Comparison of ENCODE assay signal across 8 mouse cellular contexts in the genomic region with DNA sequence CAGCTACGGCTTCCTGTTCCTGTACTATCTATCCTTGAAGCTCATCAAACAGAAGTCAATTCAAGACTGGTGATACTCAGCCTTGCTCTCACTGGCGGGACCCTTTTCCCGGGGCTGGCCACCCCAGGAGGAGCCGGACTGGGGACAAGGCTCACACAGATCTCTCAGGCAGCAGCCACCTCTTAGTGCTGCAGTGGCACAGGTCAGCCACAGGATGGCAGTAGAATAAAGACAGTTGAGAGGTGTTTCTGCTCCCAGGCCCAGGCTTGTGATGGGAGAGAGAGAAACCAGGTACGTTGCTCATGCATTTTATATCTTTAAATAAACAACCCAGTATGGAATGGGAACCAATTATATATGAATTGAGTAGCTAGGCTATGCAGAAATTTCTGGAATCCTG. TPM values are rescaled to one million over a fixed set of nuclear protein-coding genes. Genes with fewer than 3 reads are reported as not detected.
DNase-seq lines count a peak whose midpoint lies in the region; ATAC-seq and TF ChIP-seq lines count a peak whose summit lies in the region.

No protein-coding gene starts in this region.

- peaks cover 13% of the 10 kb centered on the region; the same call in 1 of the 2 replicates for H3K36me3 ChIP-seq in liver, adult 2 months (ENCODE audit: control insufficient read depth, insufficient read depth, low read length)
- H3K36me3 ChIP-seq in liver, embryonic 11.5 days (ENCODE audit: control insufficient read depth, insufficient read depth, low read length), result peaks cover under 1% of the 10 kb centered on the region; the same call in 1 of the 2 replicates
- 0 out of 2 replicates have a peak, but pooled peaks cover 2% of the 10 kb centered on the region for H3K36me3 ChIP-seq in forebrain, embryonic 10.5 days (replicated peaks)
- no peaks in the 10 kb centered on the region for H3K36me3 ChIP-seq in intestine, embryonic 15.5 days

- H3K4me2 ChIP-seq in liver, embryonic 11.5 days, result no peak overlapping the region
- H3K4me2 ChIP-seq in intestine, embryonic 15.5 days (replicated peaks), result no peak overlapping the region

- no peaks in the 10 kb centered on the region for H3K27me3 ChIP-seq in liver, adult 2 months (ENCODE audit: control insufficient read depth, insufficient read depth, low read length)
- no peaks in the 10 kb centered on the region for H3K27me3 ChIP-seq in liver, embryonic 11.5 days (replicated peaks; ENCODE audit: control insufficient read depth, insufficient read depth, low read length)
- no peaks in the 10 kb centered on the region for H3K27me3 ChIP-seq in forebrain, embryonic 10.5 days (ENCODE audit: poor library complexity, severe bottlenecking)
- no peaks in the 10 kb centered on the region for H3K27me3 ChIP-seq in intestine, embryonic 15.5 days (replicated peaks)

- no peak for ATAC-seq in liver, embryonic 11.5 days (replicated peaks; ENCODE audit: low FRiP score)
- ATAC-seq in intestine, embryonic 15.5 days, result peak; percentile 70

- WGBS in liver, adult 2 months, result 34% methylated on average over 5 of the region's 5 CpGs
- WGBS in liver, embryonic 11.5 days, result 33% methylated on average over 5 of the region's 5 CpGs
- 36% methylated on average over 5 of the region's 5 CpGs for WGBS in forebrain, embryonic 10.5 days
- WGBS in intestine, embryonic 15.5 days, result 26% methylated on average over 5 of the region's 5 CpGs

- peak; percentile 53 for DNase-seq in liver, adult 2 months (ENCODE audit: extremely low read depth, low read depth, low spot score)
- DNase-seq in liver, embryonic 11.5 days (ENCODE audit: low spot score), result no peak
- DNase-seq in c-Kit-negative CD71-positive TER-119-positive erythroid progenitor cells, embryonic 14.5 days (ENCODE audit: low read depth, low spot score), result peak; percentile 39
- DNase-seq in forebrain, embryonic 10.5 days (ENCODE audit: extremely low spot score, low spot score), result peak; percentile 60
- DNase-seq in left cerebral cortex, postnatal 25 days (ENCODE audit: low spot score in 2 of 2), result peak; percentile 70 to 80
- peak; percentile 5 to 8 for DNase-seq in natural killer cell, adult 2 months (ENCODE audit: low spot score in 2 of 2)
- DNase-seq in testis, postnatal 10 days (ENCODE audit: low spot score), result peak; percentile 59

- no peaks in the 10 kb centered on the region for H3K79me2 ChIP-seq in liver, adult 2 months (ENCODE audit: control insufficient read depth, insufficient read depth, low read length)

- no peak for TF ChIP-seq POLR2A in liver, adult 2 months (IDR thresholded peaks at IDR 0.05; ENCODE audit: extremely low read depth, insufficient read depth, low read length)

- peaks cover 5% of the 10 kb centered on the region for H3K4me1 ChIP-seq in liver, adult 2 months (ENCODE audit: control insufficient read depth, insufficient read depth, low read length)
- H3K4me1 ChIP-seq in liver, embryonic 11.5 days (replicated peaks; ENCODE audit: control insufficient read depth, insufficient read depth, low read length), result no peaks in the 10 kb centered on the region
- peaks cover 35% of the 10 kb centered on the region for H3K4me1 ChIP-seq in forebrain, embryonic 10.5 days
- peaks cover 11% of the 10 kb centered on the region; the same call in 1 of the 2 replicates for H3K4me1 ChIP-seq in intestine, embryonic 15.5 days (replicated peaks)

- H3K9me3 ChIP-seq in liver, embryonic 11.5 days (ENCODE audit: control insufficient read depth, low read length), result no peaks in the 10 kb centered on the region
- H3K9me3 ChIP-seq in forebrain, embryonic 10.5 days, result no peaks in the 10 kb centered on the region
- H3K9me3 ChIP-seq in intestine, embryonic 15.5 days, result no peaks in the 10 kb centered on the region

- intact Hi-C loops in left cerebral cortex, postnatal 25 days (cut with DNase I), result no loop called here

- no peak overlapping the region for H3K9ac ChIP-seq in liver, adult 2 months (ENCODE audit: low read depth, low read length)
- H3K9ac ChIP-seq in liver, embryonic 11.5 days (ENCODE audit: low read depth, low read length), result no peak overlapping the region
- no peak overlapping the region for H3K9ac ChIP-seq in intestine, embryonic 15.5 days

- TF ChIP-seq CTCF in liver, adult 2 months (IDR thresholded peaks at IDR 0.05; ENCODE audit: low read depth, low read length), result peak; percentile 89

- H3K4me3 ChIP-seq in liver, adult 2 months (ENCODE audit: insufficient read depth, low read depth, low read length), result no peak overlapping the region
- H3K4me3 ChIP-seq in liver, embryonic 11.5 days (ENCODE audit: low read depth, low read length), result no peak overlapping the region
- H3K4me3 ChIP-seq in forebrain, embryonic 10.5 days, result no peak overlapping the region
- no peak overlapping the region for H3K4me3 ChIP-seq in intestine, embryonic 15.5 days (replicated peaks)

- no peak overlapping the region for H3K27ac ChIP-seq in liver, adult 2 months (replicated peaks; ENCODE audit: insufficient read depth, low read depth, low read length)
- H3K27ac ChIP-seq in liver, embryonic 11.5 days (ENCODE audit: low read depth, low read length), result no peak overlapping the region
- H3K27ac ChIP-seq in forebrain, embryonic 10.5 days, result no peak overlapping the region
- H3K27ac ChIP-seq in intestine, embryonic 15.5 days, result no peak overlapping the region

RNA-seq across cellular contexts. Expression of a gene that starts 15.9 kb away (rescaled TPM):
- 109 and 133 TPM in 2 replicates for total RNA-seq in liver, adult 2 months (2014; rRNA removed)
- 100 and 118 TPM in 2 replicates for polyA plus RNA-seq in liver, adult 2 months (2012; rRNA removed)
- polyA plus RNA-seq in liver, embryonic 11.5 days (2014; fragmentation: Nextera tagmentation; extraction: Ambion mirVana), result 0.18 and 0.53 TPM in 2 replicates
- polyA plus RNA-seq in forebrain, embryonic 10.5 days (2016; fragmentation: Nextera tagmentation; extraction: Ambion mirVana), result 5.3 and 5.4 TPM in 2 replicates
- 2.3 and 3.4 TPM in 2 replicates for polyA plus RNA-seq in intestine, embryonic 15.5 days (2015; fragmentation: Nextera tagmentation; extraction: Ambion mirVana)
- total RNA-seq in left cerebral cortex, postnatal 25 days (2021), result not detected

RNA-seq across cellular contexts. Expression of a gene that starts 22.6 kb away (rescaled TPM):
- total RNA-seq in liver, adult 2 months (2014; rRNA removed), result 65.5 and 71.1 TPM in 2 replicates
- polyA plus RNA-seq in liver, adult 2 months (2012; rRNA removed), result 91.6 and 115 TPM in 2 replicates
- polyA plus RNA-seq in liver, embryonic 11.5 days (2014; fragmentation: Nextera tagmentation; extraction: Ambion mirVana), result 0.10 and 0.14 TPM in 2 replicates
- 0.23 and 0.33 TPM in 2 replicates for polyA plus RNA-seq in forebrain, embryonic 10.5 days (2016; fragmentation: Nextera tagmentation; extraction: Ambion mirVana)
- 0.30 and 0.57 TPM in 2 replicates for polyA plus RNA-seq in intestine, embryonic 15.5 days (2015; fragmentation: Nextera tagmentation; extraction: Ambion mirVana)
- not detected for total RNA-seq in left cerebral cortex, postnatal 25 days (2021)

Comparison
In these comparisons a context has a peak if more than half of its experiments do, and no peak if none do; other contexts are left out.
1. RNA of a gene that starts 15.9 kb away (polyA plus RNA-seq): 100 to 118 TPM in liver, adult 2 months; 5.3 to 5.4 TPM in forebrain, embryonic 10.5 days, 2.3 to 3.4 TPM in intestine, embryonic 15.5 days and 0.18 to 0.53 TPM in liver, embryonic 11.5 days; every median in the first group is over 10 times any median in the second.
2. RNA of a gene that starts 22.6 kb away (polyA plus RNA-seq): 91.6 to 115 TPM in liver, adult 2 months; 0.23 to 0.33 TPM in forebrain, embryonic 10.5 days, 0.30 to 0.57 TPM in intestine, embryonic 15.5 days and 0.10 to 0.14 TPM in liver, embryonic 11.5 days; every median in the first group is over 10 times any median in the second.